Mouse (Mus musculus): ENCODE results near the gene Adcy7.

Gene Adcy7

DNA sequence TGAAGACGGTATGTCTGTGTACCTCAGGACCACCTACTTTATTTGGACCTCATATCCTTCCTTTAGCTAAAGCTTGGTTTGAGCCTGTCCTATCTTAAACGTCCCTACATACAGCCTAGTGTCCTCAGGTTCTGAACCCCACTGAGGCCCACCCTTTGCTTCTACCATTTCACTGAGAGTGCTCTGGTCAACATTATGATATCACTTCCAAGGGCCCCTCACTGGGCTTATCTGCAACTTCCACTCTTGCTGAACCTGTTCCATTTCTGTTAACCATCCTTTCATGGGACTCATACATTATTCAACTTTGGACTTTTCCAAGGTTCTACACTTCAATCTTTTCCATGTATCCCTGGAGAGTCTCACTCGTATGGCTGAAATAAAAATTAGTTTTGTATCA, 62.8 kb downstream of the Adcy7 start:
- DNase-seq (ENCODE audit: low spot score): no peak

DNA sequence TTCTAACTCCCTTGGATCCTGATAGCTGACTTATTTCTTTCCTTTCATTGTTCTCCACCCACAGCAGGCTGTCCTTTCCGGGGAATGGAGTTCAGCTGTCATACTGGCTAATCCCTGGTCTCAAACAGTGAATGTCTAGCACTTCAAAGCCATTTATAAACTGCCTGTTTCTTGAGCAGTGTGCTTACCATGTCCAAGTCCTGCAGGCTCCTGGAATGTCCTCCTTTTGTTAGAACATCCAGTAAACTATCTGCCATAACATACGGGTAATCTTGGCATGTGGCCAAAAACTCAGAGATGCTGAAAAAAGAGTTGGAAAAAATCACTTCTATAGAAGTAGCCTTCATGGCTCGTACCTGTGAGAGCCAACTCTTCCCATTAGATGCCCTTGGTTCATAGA, 67.0 kb downstream of the Adcy7 start:
- no peak for DNase-seq (ENCODE audit: low spot score)

DNA sequence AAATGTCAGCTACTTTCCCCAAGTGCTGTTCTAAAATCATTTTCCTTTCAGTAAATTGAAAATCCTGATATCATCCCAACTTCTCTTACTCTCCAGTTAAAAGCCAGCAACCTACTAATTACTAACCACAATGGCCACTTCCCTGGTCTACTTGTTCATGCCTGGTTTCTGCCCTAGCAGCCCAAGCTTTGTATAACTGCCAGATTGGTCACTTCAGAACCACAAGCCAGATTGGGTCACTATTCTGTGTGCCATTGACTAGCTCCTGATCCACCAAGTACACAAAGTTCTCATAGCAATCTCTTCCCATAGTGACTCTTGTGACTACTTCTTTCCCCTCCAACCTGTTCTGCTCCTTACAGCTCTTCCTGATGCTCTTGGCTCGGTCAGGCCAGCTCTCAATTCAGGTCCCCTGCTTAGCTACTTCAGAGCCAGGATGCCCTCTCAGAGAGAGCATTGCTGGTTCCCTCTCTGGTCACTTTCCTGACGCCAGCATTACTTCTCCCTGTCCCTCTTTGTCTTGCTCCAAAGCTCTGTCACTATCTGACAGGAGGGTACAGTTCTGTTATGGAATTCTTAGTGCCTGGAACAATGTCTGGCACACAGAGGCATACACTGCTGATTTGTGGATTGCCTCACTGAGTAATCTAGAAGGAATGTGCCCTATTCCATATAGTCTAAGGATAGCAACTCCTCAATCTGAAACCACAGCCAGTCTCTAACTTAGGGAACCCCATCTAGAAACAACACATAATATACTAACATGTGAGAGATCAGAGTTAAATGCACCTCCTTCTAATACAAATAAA, 67.9 kb downstream of the Adcy7 start:
- DNase-seq (ENCODE audit: low spot score): no peak

DNA sequence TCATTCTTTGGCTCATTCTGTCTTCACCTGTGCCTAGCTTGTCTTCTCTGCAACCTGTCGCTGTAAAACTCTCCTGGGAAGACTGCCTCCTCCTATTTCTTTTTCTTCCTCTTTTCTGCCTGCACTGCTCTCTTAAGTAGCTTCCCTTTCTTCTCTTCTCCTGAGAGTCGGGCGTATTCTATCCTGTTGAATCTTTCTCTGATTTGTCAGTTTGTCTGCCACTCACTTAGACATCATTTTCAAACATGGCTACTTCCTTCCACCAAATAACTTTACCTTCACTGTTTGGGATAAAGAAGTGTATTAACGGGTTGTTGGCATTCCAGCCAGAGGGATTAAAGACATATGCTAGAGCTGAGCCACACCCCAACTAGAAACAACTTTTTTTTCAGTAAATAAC, 69.8 kb downstream of the Adcy7 start:
- no peak for DNase-seq (ENCODE audit: low spot score)

DNA sequence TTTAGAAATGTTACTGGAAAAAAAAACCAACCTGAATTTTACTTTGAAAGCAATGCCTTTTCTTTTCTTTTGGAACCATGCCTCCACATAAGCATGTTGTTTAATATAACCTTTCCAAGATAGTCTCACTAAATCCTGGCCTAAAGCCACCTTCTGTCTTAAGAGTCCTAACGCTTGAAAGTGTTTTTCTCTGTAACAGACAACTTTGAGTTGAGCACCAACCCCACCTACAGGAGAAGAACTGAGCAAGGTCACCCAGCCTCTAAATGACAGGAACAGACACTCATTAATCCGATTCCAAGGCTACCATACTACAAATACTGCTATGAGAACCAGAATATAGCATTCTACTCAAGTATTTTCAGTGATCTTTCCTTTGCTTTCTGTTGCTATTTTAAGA, 76.8 kb downstream of the Adcy7 start:
- DNase-seq (ENCODE audit: low spot score): no peak

DNA sequence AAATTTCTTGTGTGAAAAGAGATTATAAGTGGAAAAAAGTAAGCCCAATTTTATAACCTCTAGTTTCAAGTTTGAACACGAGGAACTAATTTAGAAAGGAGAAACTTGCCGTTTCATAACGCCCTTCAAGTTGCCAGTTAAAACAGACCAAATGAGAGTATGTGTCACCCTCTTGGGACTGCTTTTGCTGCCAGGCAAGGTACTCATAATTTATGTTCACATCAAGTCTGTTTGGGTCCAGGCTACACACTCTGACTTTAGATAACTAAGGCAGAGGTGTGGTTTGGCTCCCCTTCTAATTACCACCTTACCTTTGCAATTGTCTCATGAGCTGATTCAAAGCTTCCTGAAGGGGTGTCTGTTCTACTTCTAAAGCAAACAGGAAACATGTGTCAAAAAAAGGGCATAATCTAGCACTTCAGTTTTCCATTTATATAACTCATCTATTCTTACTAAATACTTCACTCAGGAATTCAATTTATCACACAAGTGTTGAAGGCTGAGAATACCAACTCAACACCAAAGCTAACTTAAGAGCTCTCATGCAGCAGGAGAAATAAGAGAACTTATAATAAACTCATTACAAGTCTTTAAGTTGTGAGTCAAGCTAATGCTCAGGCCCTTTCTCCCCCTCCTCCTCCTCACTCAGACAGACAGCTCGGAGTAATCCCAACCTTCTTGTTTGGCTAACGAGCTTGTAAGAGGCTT, 85.2 kb downstream of the Adcy7 start:
- no peak for DNase-seq (ENCODE audit: low spot score)

DNA sequence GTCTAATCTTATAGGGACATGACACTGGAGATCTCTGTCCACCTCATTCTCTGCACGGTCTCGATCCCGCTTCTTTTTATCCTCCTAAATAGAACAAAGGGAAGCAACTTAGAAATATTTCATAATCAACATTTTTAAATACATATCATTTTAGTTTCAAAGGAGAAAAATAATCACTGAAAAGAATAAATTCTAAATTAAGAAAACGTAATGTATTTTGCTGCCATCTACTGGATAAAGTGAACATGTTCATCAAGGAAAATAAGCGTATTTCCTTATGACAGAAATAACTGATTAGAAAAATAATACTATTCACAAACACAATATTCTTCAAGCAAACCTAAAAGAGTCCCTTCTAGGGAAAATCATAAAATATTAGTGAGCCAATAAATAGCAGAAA, 85.7 kb downstream of the Adcy7 start:
- no peak for DNase-seq (ENCODE audit: low spot score)

DNA sequence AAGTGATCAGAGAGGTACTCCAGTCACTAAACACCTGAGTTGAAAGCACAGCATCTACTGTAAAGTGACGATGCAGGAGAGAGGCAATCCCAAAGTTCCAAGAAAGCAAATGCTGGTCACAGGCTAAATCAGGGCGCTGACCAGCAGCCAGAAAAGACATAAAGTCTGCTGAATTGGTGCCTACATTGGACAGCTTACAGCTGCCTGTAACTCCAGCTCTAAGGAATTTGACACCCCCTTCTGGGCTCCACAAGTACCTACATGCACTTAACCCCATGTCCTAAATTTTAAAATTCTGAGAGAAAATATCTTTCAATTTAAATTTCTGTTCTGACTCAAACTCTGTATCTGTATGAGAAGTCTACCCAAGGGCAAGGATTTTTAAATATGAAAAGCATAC, 87.8 kb downstream of the Adcy7 start:
- DNase-seq (ENCODE audit: low spot score): no peak

DNA sequence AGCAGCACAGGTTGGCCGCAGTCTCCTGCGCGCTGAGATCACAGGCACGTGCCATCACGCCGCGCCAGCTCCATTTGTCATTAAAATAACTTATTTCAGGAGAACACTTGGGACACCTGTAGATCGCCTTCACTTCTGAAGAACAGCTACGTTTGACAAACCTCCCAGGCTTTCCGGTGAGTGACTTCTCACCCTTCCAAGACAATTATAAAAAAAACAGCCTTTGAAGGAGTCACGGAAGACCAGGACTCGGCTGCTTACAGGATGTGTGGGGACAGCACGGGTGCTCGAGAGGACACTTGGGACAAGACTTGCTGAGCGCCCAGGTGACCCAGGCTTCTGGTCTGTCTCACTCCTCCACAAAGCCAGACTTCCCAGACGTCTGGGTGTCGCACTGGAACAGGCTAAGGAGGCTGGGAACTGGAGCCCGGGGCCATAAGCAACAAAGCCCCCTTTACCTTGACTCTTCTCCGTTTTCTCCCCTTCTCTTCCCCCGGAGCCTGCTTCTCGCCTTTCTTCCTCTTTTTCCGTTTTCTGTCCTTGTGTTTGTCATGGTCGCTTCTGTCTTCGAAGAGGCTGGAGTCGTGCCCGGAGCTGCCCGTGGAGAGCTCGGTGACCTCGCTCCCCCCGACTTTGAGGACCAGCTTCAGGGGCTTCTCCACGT, 89.0 kb downstream of the Adcy7 start:
- DNase-seq (ENCODE audit: low spot score): peak; percentile 51

DNA sequence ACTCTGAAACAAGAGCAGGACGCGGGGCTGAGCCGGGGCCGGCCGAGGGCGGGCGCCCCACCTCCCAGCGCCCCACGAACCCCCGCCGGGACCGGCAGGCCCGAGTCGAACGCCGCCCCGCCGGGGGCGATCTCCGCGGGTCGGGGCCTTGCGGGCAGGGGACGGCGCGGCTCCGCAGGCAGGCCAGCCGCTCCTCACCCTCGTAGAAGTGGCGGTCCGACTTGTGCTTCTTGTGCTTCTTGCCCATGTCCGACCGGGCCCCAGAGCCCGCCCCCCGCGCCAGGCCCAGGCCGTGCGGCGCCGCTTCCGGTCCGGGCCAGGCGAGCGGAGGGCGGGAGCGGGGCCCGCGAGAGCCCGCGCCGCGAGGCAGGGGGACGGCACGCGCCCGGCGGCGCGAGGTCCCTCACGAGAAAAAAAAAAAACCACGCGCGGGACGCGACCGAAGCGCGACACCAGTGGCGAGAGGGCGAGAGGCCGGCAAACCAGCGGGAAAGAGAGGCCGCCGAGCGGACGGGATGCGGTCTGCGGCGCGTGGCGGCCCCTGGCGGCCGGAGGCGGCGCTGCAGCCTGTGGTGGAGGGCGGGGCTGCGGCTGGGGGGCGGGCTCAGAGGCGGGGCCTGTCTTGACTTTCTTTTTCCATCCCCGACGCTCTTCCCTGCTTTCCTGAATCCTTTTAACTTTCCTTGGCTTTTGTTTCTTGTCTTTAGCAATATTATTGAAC, 89.7 kb downstream of the Adcy7 start, which contains the start of gene Brd7:
TSS of gene Brd7 (minus strand) at position 487 of the 721 bp plus-strand sequence.
- peak; percentile 93 for DNase-seq (ENCODE audit: low spot score)

DNA sequence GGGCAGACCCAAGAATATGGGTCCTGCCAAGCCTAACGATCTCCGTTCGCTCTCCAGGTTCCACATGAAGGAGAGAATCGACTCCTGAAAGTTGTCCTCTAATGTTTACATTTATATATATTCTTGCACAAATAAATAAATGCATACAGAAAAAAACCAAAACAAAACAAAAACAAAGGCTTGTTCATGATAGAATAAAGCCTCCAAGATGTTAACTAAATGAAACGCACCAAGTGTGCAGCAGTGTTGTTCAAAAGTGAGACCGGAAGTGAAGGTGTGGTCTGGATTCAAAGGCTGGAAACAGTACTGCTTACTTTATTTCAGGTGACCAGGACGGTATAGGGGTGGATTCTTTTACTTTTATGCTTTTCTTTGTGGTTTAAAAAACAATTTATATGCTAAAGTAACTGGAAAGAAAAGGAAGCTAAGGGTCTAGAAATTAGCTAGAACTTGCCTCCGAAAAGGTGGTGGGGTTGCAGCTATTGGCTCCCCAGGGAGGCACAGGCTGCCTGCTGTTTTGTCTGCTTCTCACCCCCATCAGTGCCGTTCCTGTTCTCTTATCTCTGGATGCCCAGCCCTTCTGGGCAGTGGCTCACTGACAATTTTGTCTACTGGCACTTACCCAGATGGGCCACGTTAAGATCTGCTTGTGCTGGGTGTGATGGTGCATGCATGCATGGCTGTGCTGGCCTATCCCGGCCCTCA, 90.4 kb downstream of the Adcy7 start:
- DNase-seq (ENCODE audit: low spot score): peak; percentile 57

DNA sequence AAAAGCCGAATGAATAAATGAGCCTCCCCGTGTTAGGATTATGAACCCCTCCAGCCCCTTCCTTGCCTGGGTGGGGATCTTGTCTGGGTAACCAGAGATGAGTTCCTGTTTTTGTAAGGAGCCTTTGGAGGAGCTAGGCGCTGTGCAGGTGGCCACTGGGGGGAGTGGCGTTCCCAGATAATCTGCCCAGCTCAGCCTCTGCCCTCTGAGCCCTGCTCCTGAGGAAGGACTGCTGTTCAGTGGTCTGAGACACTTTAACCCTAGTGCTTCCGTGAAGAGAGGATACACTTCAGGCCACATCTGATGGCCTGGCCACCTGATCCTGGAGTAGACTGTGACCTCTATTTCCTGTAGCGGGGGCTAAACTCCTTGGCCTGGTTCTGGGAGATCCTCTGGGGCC, 97.0 kb downstream of the Adcy7 start:
- peak; percentile 51 for DNase-seq (ENCODE audit: low spot score)

DNA sequence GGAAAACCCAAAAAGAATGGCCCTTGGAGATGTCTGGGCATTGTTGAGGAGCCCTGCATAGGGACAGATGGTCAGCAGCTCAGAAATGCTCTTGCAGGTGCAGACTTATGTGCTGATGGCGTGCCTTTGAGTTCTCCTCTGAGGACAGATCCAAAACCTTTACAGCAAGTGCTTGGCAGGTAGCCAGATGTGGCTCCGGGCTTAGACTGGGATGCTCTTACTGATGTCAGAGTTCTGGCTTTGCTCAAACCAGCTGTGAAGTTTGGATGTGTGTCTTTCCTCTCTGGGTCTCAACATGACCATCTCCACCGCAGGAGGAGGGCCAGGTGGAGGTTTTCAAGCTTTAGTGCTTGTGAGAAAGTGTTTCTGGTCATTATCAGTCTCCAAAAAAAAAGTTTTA, 97.6 kb downstream of the Adcy7 start:
- DNase-seq (ENCODE audit: low spot score): no peak

DNA sequence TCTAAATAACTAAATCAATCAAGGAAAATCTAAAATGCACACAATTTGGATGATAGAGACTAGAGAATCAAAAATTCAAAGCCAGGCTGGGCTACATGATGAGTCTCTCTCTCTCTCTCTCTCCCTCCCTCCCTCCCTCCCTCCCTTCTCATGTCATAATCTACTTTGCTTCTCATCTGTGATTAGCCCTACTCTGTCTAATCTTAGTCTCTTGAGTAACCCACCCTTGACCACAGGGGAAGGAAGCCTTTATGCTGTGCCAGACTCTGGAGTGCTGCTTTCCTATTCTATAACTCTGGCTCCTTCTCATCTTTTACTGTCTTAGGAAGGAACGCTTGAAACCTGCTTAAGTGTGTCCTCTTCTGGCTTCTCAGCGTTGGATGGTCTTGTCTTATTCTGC, 99.3 kb downstream of the Adcy7 start:
- DNase-seq (ENCODE audit: low spot score): no peak

DNA sequence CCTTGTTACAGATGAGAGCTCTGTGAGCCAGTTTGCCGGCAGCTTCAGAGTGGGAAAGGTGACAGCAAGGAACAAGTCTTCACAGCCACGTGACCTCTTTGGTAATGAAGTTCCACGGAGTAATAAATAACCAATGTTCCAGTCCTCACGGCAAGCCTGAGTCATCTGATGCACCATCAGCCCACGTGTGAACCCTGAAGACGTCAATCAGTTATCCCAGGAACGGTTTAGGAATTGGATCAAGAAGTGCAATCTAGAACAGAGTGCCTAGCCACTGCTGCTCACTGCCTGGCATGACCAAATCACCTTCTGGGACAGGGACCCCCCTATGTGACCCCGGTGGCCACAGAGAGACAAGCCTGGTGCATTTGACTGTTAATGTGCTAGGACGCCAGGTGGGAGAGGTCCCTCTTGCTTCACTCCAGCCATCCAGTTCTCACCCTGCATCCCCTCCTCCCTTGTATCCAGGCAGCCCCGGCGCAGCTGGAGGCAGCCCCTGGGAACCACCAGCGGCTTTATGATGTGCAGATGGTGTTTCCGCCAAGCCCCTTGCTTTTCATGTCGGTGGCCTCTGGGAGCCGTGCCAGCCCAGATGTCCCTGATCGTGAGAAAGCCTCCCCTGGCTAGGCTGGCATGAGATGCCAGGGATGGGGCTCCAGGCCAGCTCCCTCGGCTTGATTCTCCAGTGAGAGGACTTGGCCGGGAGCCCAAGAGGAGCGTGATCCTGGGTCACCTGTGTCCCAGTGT, 104.8 kb downstream of the Adcy7 start:
- DNase-seq (ENCODE audit: low spot score): peak; percentile 66

All from testis, postnatal 10 days (tissue).